Mouse (Mus musculus) heart, postnatal 36 days (tissue): Measurements from ENCODE around the gene Fam173a. TPM values are rescaled to one million over a fixed set of nuclear protein-coding genes. Genes with fewer than 3 reads are reported as not detected.
A peak's percentile ranks its signal among the peaks of the same experiment; 100 is the strongest.
"Not testable (repeated sequence)": the region's sequence is repeated elsewhere in the genome, so short reads cannot be mapped to it uniquely, and the experiment has no call there.

Source experiments
- DNase-seq, 2 experiments: peaks; one replicate each; pipeline ENCODE4 v3.0.0; 2021 to 2022
- intact Hi-C: fragments of 180-260 bp; cut with DNase I; formaldehyde crosslinking; loops from one replicate; pipeline ENCODE4 v1.15.1; 2025
- total RNA-seq, 2 experiments: library from RNA; stranded (reverse); gene quantifications; 2 replicates each; pipeline ENCODE4 v1.2.3; 2021

Gene Fam173a
- total RNA-seq, 2 experiments from 2014 or later, result 39.2 to 39.7 TPM

- intact Hi-C loops, result loop anchor here (1.0 to 2.0 kb wide), 3 partner anchors 19 to 28 kb away; partner anchors contain the start of gene Fam173a
- peak; percentile 98 to 99 for DNase-seq
Measured at GRCm38 (mm10) chr17:25773549-25774120, 19.1 kb downstream of the Fam173a start, which contains the start of gene Narfl. Gene Narfl, plus strand, starts transcription at chr17:25773776.

- intact Hi-C loops, result no loop called here
- DNase-seq, result no peak
Measured at GRCm38 (mm10) chr17:25769331-25769730, 23.4 kb downstream of the Fam173a start.

- no peak for DNase-seq
- intact Hi-C loops, result no loop called here
Measured at GRCm38 (mm10) chr17:25765886-25766285, 26.8 kb downstream of the Fam173a start.

GRCm38 (mm10) chr17:25762591-25762990 is 30.1 kb downstream of the Fam173a start:
- DNase-seq, result no peak
- intact Hi-C loops, result no loop called here

GRCm38 (mm10) chr17:25761561-25761970 is 31.1 kb downstream of the Fam173a start:
- DNase-seq, result no peak
- intact Hi-C loops, result no loop called here

- DNase-seq, result no peak
- intact Hi-C loops, result no loop called here
Measured at GRCm38 (mm10) chr17:25760148-25760547, 32.6 kb downstream of the Fam173a start.

GRCm38 (mm10) chr17:25757691-25758090 is 35.0 kb downstream of the Fam173a start:
- intact Hi-C loops, result no loop called here
- no peak for DNase-seq

- DNase-seq, result no peak
- intact Hi-C loops, result no loop called here
Measured at GRCm38 (mm10) chr17:25756378-25757242, 36.1 kb downstream of the Fam173a start.

GRCm38 (mm10) chr17:25755627-25756377 is 36.9 kb downstream of the Fam173a start:
- DNase-seq, result no peak

GRCm38 (mm10) chr17:25755086-25755485 is 37.6 kb downstream of the Fam173a start:
- no peak for DNase-seq
- intact Hi-C loops, result no loop called here

More at GRCm38 (mm10) chr17:25755627-25756377, 36.9 kb downstream of the Fam173a start:
- intact Hi-C loops, result no loop called here

- DNase-seq, result no peak
- intact Hi-C loops, result no loop called here
Measured at GRCm38 (mm10) chr17:25754241-25754640, 38.5 kb downstream of the Fam173a start, which contains the start of gene Msln. Gene Msln, minus strand, starts transcription at chr17:25754378.

- intact Hi-C loops, result no loop called here
- peak in 1 of 2 experiments; percentile 47 for DNase-seq
Measured at GRCm38 (mm10) chr17:25751446-25751845, 41.3 kb downstream of the Fam173a start.

GRCm38 (mm10) chr17:25749314-25749713 is 43.4 kb downstream of the Fam173a start:
- DNase-seq, result no peak
- intact Hi-C loops, result no loop called here

- DNase-seq, result no peak
- intact Hi-C loops, result no loop called here
Measured at GRCm38 (mm10) chr17:25748238-25748637, 44.5 kb downstream of the Fam173a start.

- intact Hi-C loops, result no loop called here
- no peak for DNase-seq
Measured at GRCm38 (mm10) chr17:25744311-25744710, 48.4 kb downstream of the Fam173a start.

- no peak for DNase-seq
- intact Hi-C loops, result no loop called here
Measured at GRCm38 (mm10) chr17:25743831-25744230, 48.9 kb downstream of the Fam173a start.

- DNase-seq, intact Hi-C loops: not testable (repeated sequence)
Measured at GRCm38 (mm10) chr17:25741471-25741870, 51.2 kb downstream of the Fam173a start.
